In the genomic region with DNA sequence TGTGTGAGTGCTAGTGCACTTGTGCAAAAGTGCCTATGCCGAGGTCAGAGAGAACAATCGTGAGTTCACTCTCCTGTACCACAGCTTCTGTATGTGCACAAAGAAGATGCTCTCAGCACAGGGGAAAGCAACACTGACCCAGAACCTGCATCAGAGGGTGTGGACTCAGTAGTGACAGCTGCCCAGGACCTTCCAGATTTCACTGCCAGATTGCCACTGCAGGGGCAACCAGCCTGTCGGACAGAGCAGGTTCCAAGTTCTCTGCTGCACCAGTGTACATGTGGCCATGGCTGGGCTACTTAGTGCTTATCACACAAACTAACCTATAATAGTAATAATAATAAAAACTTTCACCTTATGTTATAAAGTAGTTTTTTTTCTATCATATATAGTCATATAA, we compare ENCODE assay signal across 29 mouse cellular contexts. TPM values are rescaled to one million over a fixed set of nuclear protein-coding genes. Genes with fewer than 3 reads are reported as not detected.
DNase-seq lines count a peak whose midpoint lies in the region; ATAC-seq and TF ChIP-seq lines count a peak whose summit lies in the region.
"Had no signal": no experiment of that assay in that cellular context is flagged by ENCODE, and none has a peak within 500 bp of the region (broad histone marks: within the 10 kb centered on the region; RNA-seq: fewer than 3 reads in every experiment).

No protein-coding gene starts in this region.

- no peak for TF ChIP-seq POLR2A in cerebellum, adult 2 months (IDR thresholded peaks at IDR 0.05; ENCODE audit: borderline replicate concordance, insufficient read depth, low read length)

- H3K27ac ChIP-seq in cerebellum, adult 2 months (ENCODE audit: insufficient read depth, low read length): no peak overlapping the region
- H3K27ac ChIP-seq in kidney, embryonic 14.5 days (ENCODE audit: low read depth, low read length): no peak overlapping the region
- H3K27ac ChIP-seq: forebrain, embryonic 10.5 days; heart, embryonic 15.5 days; hindbrain, embryonic 13.5 days; intestine, embryonic 15.5 days had no signal

- TF ChIP-seq CTCF in cerebellum, adult 2 months (IDR thresholded peaks at IDR 0.05; ENCODE audit: borderline replicate concordance, insufficient read depth, low read depth, low read length): no peak

- H3K27me3 ChIP-seq in cerebellum, adult 2 months (ENCODE audit: control insufficient read depth, insufficient read depth, low read length): no peaks in the 10 kb centered on the region
- H3K27me3 ChIP-seq in kidney, embryonic 14.5 days (ENCODE audit: control insufficient read depth, insufficient read depth, low read length): no peaks in the 10 kb centered on the region
- H3K27me3 ChIP-seq: heart, embryonic 15.5 days; hindbrain, embryonic 13.5 days; intestine, embryonic 15.5 days had no signal

- H3K4me2 ChIP-seq in kidney, embryonic 14.5 days (replicated peaks; ENCODE audit: low read depth, low read length): no peak overlapping the region
- H3K4me2 ChIP-seq: heart, embryonic 11.5 days; heart, embryonic 15.5 days; hindbrain, embryonic 13.5 days; intestine, embryonic 15.5 days had no signal

- DNase-seq in cerebellum, postnatal 10 days: peak; percentile 61
- no peak for DNase-seq in cerebellum, adult 2 months
- peak; percentile 64 for DNase-seq in heart, adult 11 months
- no peak for DNase-seq in heart, postnatal 10 days
- no peak for DNase-seq in kidney, adult 9 months
- DNase-seq: adrenal gland, adult 8-10 months; adrenal gland, postnatal 25 days; B cell, adult 2 months; cerebellum, adult 11-12 months; cerebellum, adult 9-10 months; gastrocnemius, postnatal 25 days; heart, postnatal 14 days; heart, postnatal 4 days; kidney, adult 11 months had no signal

- H3K4me1 ChIP-seq in cerebellum, adult 2 months (ENCODE audit: control insufficient read depth, insufficient read depth, low read length): no peaks in the 10 kb centered on the region
- no peaks in the 10 kb centered on the region for H3K4me1 ChIP-seq in kidney, embryonic 14.5 days (ENCODE audit: control insufficient read depth, insufficient read depth, low read length)
- H3K4me1 ChIP-seq: forebrain, embryonic 10.5 days; heart, embryonic 15.5 days; hindbrain, embryonic 13.5 days; intestine, embryonic 15.5 days had no signal

- peaks cover 4% of the 10 kb centered on the region; the same call in 1 of the 2 replicates for H3K9me3 ChIP-seq in kidney, embryonic 14.5 days (ENCODE audit: control insufficient read depth, low read length)
- H3K9me3 ChIP-seq: heart, embryonic 15.5 days; hindbrain, embryonic 13.5 days; intestine, embryonic 15.5 days had no signal

- ATAC-seq in kidney, embryonic 14.5 days (ENCODE audit: low FRiP score, low TSS enrichment): 0 out of 2 replicates have a peak, but pooled peaks have one; percentile 20
- peak; percentile 35; the same call in 1 of the 2 replicates for ATAC-seq in monocyte, adult 5-6 weeks (replicated peaks; ENCODE audit: insufficient number of reproducible peaks, low FRiP score, low TSS enrichment, poor library complexity, severe bottlenecking)
- ATAC-seq: activated CD4-positive, CD25-positive, alpha-beta regulatory T cell, adult 4 months; forebrain, embryonic 14.5 days; hindbrain, embryonic 16.5 days; intestine, embryonic 15.5 days had no signal

- intact Hi-C loops in heart, postnatal 10 days (cut with DNase I): no loop called here

- H3K9ac ChIP-seq in kidney, embryonic 14.5 days (ENCODE audit: low read depth, low read length): no peak overlapping the region
- H3K9ac ChIP-seq: heart, embryonic 15.5 days; hindbrain, embryonic 13.5 days; intestine, embryonic 15.5 days had no signal

- H3K4me3 ChIP-seq in cerebellum, adult 2 months (replicated peaks; ENCODE audit: insufficient read depth, low read depth, low read length): no peak overlapping the region
- no peak overlapping the region for H3K4me3 ChIP-seq in kidney, embryonic 14.5 days (ENCODE audit: low read length)
- H3K4me3 ChIP-seq: forebrain, embryonic 10.5 days; heart, embryonic 15.5 days; hindbrain, embryonic 13.5 days; intestine, embryonic 15.5 days had no signal

- no peaks in the 10 kb centered on the region for H3K36me3 ChIP-seq in kidney, embryonic 14.5 days (ENCODE audit: control insufficient read depth, insufficient read depth, low read length)
- H3K36me3 ChIP-seq: forebrain, embryonic 10.5 days; heart, embryonic 15.5 days; hindbrain, embryonic 13.5 days; intestine, embryonic 15.5 days had no signal

- 83% methylated on average over 3 of the region's 3 CpGs for WGBS in cerebellum, adult 2 months
- 86% methylated on average over 3 of the region's 3 CpGs for WGBS in kidney, embryonic 14.5 days

RNA-seq across cellular contexts. Expression of gene H60c, which starts 10.2 kb away (rescaled TPM):
- polyA plus RNA-seq in cerebellum, adult 2 months (2012; rRNA removed): not detected in 2 replicates
- total RNA-seq in heart, postnatal 10 days (2021): not detected
- polyA plus RNA-seq in kidney, embryonic 14.5 days (2014; fragmentation: Nextera tagmentation; extraction: Ambion mirVana): not detected in 2 replicates
- total RNA-seq in monocyte, adult 5-6 weeks (2017): 0.48 TPM in 1 of 3 replicates, not detected in the others
- total RNA-seq: adrenal gland, adult 8-10 months; adrenal gland, postnatal 25 days; ES-E14; gastrocnemius, adult 8-10 months; gastrocnemius, postnatal 25 days; heart, adult 8-10 months; heart, postnatal 14 days; heart, postnatal 4 days had no signal
- polyA plus RNA-seq: activated CD4-positive, CD25-positive, alpha-beta regulatory T cell, adult 4 months; embryonic facial prominence, embryonic 11.5 days; forebrain, embryonic 10.5 days; forebrain, embryonic 14.5 days; gonadal fat pad, adult 2 months; heart, embryonic 11.5 days; heart, embryonic 15.5 days; hindbrain, embryonic 13.5 days; hindbrain, embryonic 16.5 days had no signal

Comparison
In these comparisons a context has a peak if more than half of its experiments do, and no peak if none do; other contexts are left out.
1. DNase-seq: peak in cerebellum, postnatal 10 days (2 of 2) and heart, adult 11 months (single experiment); none in cerebellum, adult 2 months (0 of 2), heart, postnatal 10 days (0 of 2) and kidney, adult 9 months (single experiment).